Mouse (Mus musculus): ENCODE measurements around the gene Cdc25b. TPM values are rescaled to one million over a fixed set of nuclear protein-coding genes. Genes with fewer than 3 reads are reported as not detected.

Cdc25b gene
- 10 to 100 TPM; 49.8 to 63.9 TPM for polyA plus RNA-seq (2017; shearing (Covaris generic))

- ATAC-seq: peak; percentile 72
Observed at GRCm38 (mm10) chr2:131186771-131187601, at the start of gene Cdc25b, which contains the start of gene Spef1. Gene Cdc25b, plus strand, starts transcription at chr2:131186949. Gene Spef1, minus strand, starts transcription at chr2:131187282.

- ATAC-seq: no peak
Observed at GRCm38 (mm10) chr2:131138296-131138695, 48.5 kb upstream of the Cdc25b start.

- ATAC-seq: no peak
Observed at GRCm38 (mm10) chr2:131138760-131139159, 48.0 kb upstream of the Cdc25b start.

- no peak for ATAC-seq
Observed at GRCm38 (mm10) chr2:131139287-131139686, 47.5 kb upstream of the Cdc25b start.

GRCm38 (mm10) chr2:131139886-131140532, 46.7 kb upstream of the Cdc25b start:
- no peak for ATAC-seq

GRCm38 (mm10) chr2:131140533-131140905, 46.2 kb upstream of the Cdc25b start:
- no peak for ATAC-seq

- no peak for ATAC-seq
Observed at GRCm38 (mm10) chr2:131141336-131141986, 45.3 kb upstream of the Cdc25b start.

- ATAC-seq: no peak
Observed at GRCm38 (mm10) chr2:131142592-131142991, 44.2 kb upstream of the Cdc25b start.

GRCm38 (mm10) chr2:131143007-131143780, 43.6 kb upstream of the Cdc25b start:
- ATAC-seq: no peak

- ATAC-seq: no peak
Observed at GRCm38 (mm10) chr2:131145121-131145520, 41.6 kb upstream of the Cdc25b start.

- no peak for ATAC-seq
Observed at GRCm38 (mm10) chr2:131145536-131145935, 41.2 kb upstream of the Cdc25b start.

- ATAC-seq: no peak
Observed at GRCm38 (mm10) chr2:131146193-131147042, 40.3 kb upstream of the Cdc25b start.

- no peak for ATAC-seq
Observed at GRCm38 (mm10) chr2:131147043-131147365, 39.7 kb upstream of the Cdc25b start.

- no peak for ATAC-seq
Observed at GRCm38 (mm10) chr2:131148353-131149253, 38.1 kb upstream of the Cdc25b start.

GRCm38 (mm10) chr2:131149254-131149578, 37.5 kb upstream of the Cdc25b start:
- ATAC-seq: no peak

GRCm38 (mm10) chr2:131152166-131152730, 34.5 kb upstream of the Cdc25b start:
- ATAC-seq: no peak

- no peak for ATAC-seq
Observed at GRCm38 (mm10) chr2:131154036-131154435, 32.7 kb upstream of the Cdc25b start.

- no peak for ATAC-seq
Observed at GRCm38 (mm10) chr2:131156987-131157386, 29.8 kb upstream of the Cdc25b start.

- ATAC-seq: peak; percentile 35
Observed at GRCm38 (mm10) chr2:131159491-131159910, 27.2 kb upstream of the Cdc25b start.

GRCm38 (mm10) chr2:131159938-131160581, 26.7 kb upstream of the Cdc25b start, which contains the start of gene 1700037H04Rik:
Gene 1700037H04Rik, minus strand, starts transcription at chr2:131160081.
- ATAC-seq: peak; percentile 98

Measured in CD4-positive, CD25-positive, alpha-beta regulatory T cell, adult 4 months (primary cell).